Mouse (Mus musculus) intestine, embryonic 15.5 days (tissue): ENCODE data around the gene Slain1. TPM values are rescaled to one million over a fixed set of nuclear protein-coding genes. Genes with fewer than 3 reads are reported as not detected.

ENCODE experiments used
- ATAC-seq: fragments of 200-750 bp; cut with Nextera tagmentation; 2 replicates; pipeline ENCODE4 v1.8.0; 2017; ENCODE audit warnings: moderate TSS enrichment, moderate library complexity
- H3K27ac ChIP-seq: fragments of 300-500 bp; sonication (generic); 2 replicates; pipeline ENCODE4 v1.5.1; 2015; ENCODE audit warnings: mild to moderate bottlenecking, inconsistent platforms
- H3K27me3 ChIP-seq: fragments of 300-500 bp; sonication (generic); replicated peaks from 2 replicates; pipeline ENCODE4 v1.6.1; 2015; ENCODE audit warnings: inconsistent platforms
- H3K36me3 ChIP-seq: fragments of 300-500 bp; sonication (generic); 2 replicates; pipeline ENCODE4 v1.6.1; 2015; ENCODE audit warnings: inconsistent platforms
- H3K4me1 ChIP-seq: fragments of 300-500 bp; sonication (generic); replicated peaks from 2 replicates; pipeline ENCODE4 v1.6.1; 2015; ENCODE audit warnings: inconsistent platforms
- H3K4me2 ChIP-seq: fragments of 300-500 bp; sonication (generic); replicated peaks from 2 replicates; pipeline ENCODE4 v1.6.1; 2015; ENCODE audit warnings: mild to moderate bottlenecking, inconsistent platforms
- H3K4me3 ChIP-seq: fragments of 300-500 bp; sonication (generic); replicated peaks from 2 replicates; pipeline ENCODE4 v1.5.1; 2015; ENCODE audit warnings: inconsistent platforms
- H3K9ac ChIP-seq: fragments of 300-500 bp; sonication (generic); 2 replicates; pipeline ENCODE4 v1.6.1; 2015; ENCODE audit warnings: inconsistent platforms
- H3K9me3 ChIP-seq: fragments of 300-500 bp; sonication (generic); 2 replicates; pipeline ENCODE4 v1.6.1; 2016; ENCODE audit warnings: inconsistent platforms
- WGBS: fragments of 180-500 bp; shearing (Covaris S2); methylation state at CpG from one replicate; pipeline ENCODE4 v1.1.7; 2015; 5-methylcytosine and 5-hydroxymethylcytosine counted together
- polyA plus RNA-seq: library from polyadenylated mRNA; unstranded; fragments of >200 nt; fragmentation: Nextera tagmentation; extraction: Ambion mirVana; gene quantifications from 2 replicates; pipeline ENCODE4 v1.2.1, GENCODE M21; 2015

The Slain1 gene
- polyA plus RNA-seq, 1 experiment from 2014 or later: 2.5 TPM

DNA sequence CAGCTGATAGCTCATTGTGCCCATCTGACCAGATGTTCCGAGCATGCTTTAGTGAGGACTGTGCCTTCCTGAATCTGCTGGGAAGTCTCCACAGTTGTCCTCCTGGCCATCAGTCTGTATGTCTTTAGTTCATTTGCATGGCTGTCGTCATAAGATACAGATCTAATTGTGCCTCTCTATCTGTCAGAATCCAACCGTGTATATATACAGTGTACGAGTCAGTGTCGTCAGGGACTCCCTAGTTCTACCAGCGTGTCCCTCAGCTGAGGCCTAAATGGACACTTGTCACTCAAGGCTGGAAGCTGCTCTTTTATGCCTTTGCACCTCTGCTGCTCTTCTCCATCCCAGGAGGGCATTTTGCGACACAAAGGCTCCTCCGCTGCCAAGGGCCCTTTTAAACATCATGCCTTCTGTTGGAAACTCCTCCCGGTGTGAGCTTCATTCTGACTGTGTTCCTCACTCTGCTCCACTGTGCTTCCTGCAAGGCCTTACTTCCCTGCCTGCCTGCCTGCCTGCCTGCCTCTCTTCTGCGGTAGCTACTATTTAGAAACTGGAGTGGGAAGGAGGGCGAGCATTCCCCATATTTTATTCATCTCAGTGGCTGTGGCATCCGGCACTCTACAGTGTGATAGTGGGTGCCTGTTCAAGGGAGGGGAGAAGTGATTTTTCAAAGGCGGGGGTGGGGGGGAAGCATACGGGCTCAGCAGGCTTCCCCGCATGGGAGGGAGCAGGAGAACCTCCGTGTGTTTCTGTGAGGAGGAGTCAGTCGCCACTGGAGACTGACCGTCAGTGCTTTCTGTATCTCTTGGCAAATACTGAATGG is 29.6 kb downstream of the Slain1 start:
- Histone ChIP-seq H3K27me3 (no peaks in the 10 kb centered on the region), H3K36me3 (no peaks in the 10 kb centered on the region), H3K9me3 (no peaks in the 10 kb centered on the region), H3K4me2 (peak overlapping the region; percentile 44), H3K9ac (no peak overlapping the region), H3K27ac (no peak overlapping the region), H3K4me1 (peaks cover 3% of the 10 kb centered on the region; the same call in 1 of the 2 replicates), H3K4me3 (no peak overlapping the region)
- WGBS: 43% methylated on average over 18 of the region's 18 CpGs
- peak; percentile 39 for ATAC-seq

GRCm38 (mm10) chr14:103680285-103680819 is 30.3 kb downstream of the Slain1 start:
- Histone ChIP-seq H3K9ac (no peak overlapping the region), H3K4me1 (peaks cover 3% of the 10 kb centered on the region; the same call in 1 of the 2 replicates), H3K4me2 (peak overlapping the region; percentile 44), H3K27me3 (no peaks in the 10 kb centered on the region), H3K27ac (no peak overlapping the region), H3K9me3 (no peaks in the 10 kb centered on the region), H3K36me3 (no peaks in the 10 kb centered on the region), H3K4me3 (no peak overlapping the region)
- 51% methylated on average over 7 of the region's 7 CpGs for WGBS
- ATAC-seq: peak; percentile 53; the same call in 1 of the 2 replicates

DNA sequence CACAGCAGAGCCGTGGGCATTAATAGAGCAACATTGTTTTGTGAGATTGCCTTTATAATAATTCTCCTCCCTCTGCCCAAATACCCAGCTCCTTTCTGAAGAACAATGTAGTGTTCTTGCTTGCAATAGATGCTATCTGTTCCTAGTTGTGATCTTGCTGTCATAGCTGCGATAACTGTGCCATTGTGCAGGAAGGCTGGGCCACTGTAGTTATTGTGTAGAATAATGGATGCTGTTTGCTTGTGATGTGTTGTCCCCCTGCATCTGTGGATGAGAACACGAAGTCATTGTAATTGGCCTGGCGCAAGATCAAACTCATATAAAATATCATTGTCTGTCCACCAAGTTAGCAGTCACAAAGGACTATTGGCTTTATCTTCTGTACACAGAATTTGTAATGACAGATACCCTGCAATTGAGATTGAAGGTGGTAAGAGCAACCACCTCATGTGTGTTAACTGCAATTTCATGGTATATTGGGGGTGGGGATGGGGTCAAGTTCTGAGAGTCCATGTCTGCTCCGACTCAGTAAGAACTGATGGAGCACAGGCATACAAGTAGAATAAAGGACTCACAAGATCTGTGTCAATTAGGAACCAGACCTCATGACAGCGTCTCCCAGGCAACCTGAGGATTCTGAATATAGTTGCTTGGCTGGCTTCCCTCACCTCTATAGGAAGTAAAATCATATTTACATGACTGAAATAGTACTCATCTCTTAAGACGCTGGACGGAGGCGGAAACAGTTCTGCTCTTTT is 32.8 kb downstream of the Slain1 start:
- no peaks in the 10 kb centered on the region for H3K36me3 ChIP-seq
- 75% methylated on average over 9 of the region's 9 CpGs for WGBS
- ATAC-seq: no peak
- H3K27ac ChIP-seq: no peak overlapping the region
- H3K4me1 ChIP-seq: peaks cover 3% of the 10 kb centered on the region; the same call in 1 of the 2 replicates
- no peaks in the 10 kb centered on the region for H3K9me3 ChIP-seq
- H3K27me3 ChIP-seq: no peaks in the 10 kb centered on the region
- no peak overlapping the region for H3K4me2 ChIP-seq
- no peak overlapping the region for H3K9ac ChIP-seq
- H3K4me3 ChIP-seq: no peak overlapping the region

DNA sequence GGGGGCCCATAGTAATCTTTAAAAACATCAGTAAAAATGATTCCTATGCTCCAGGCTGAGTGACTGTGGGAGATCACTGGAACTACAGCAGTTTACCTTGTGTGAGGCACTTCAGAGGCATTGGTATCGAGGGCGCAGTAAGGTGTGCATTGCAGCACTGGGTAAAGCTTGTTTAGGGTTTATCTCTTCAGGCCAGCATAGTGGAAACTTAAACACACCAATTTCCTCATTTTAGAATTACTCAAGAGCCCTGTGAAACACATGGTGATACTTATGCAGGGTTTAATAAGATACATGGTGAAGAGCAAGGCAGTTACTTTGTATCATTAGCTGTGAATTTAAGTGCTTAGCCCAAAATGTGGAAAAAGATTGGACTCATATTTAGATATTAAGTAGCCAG is 37.0 kb downstream of the Slain1 start:
- no peak overlapping the region for H3K4me3 ChIP-seq
- H3K4me2 ChIP-seq: no peak overlapping the region
- no peak overlapping the region for H3K9ac ChIP-seq
- 92% methylated on average over 2 of the region's 2 CpGs for WGBS
- no peaks in the 10 kb centered on the region for H3K9me3 ChIP-seq
- H3K4me1 ChIP-seq: no peaks in the 10 kb centered on the region
- no peaks in the 10 kb centered on the region for H3K27me3 ChIP-seq
- ATAC-seq: no peak
- H3K36me3 ChIP-seq: no peaks in the 10 kb centered on the region
- no peak overlapping the region for H3K27ac ChIP-seq

- no peak for ATAC-seq
- no peaks in the 10 kb centered on the region for H3K27me3 ChIP-seq
- H3K36me3 ChIP-seq: no peaks in the 10 kb centered on the region
- H3K27ac ChIP-seq: no peak overlapping the region
- no peaks in the 10 kb centered on the region for H3K9me3 ChIP-seq
- H3K4me2 ChIP-seq: no peak overlapping the region
- 36% methylated on average over 1 of the region's 1 CpGs for WGBS
- no peak overlapping the region for H3K4me3 ChIP-seq
- H3K9ac ChIP-seq: no peak overlapping the region
- no peaks in the 10 kb centered on the region for H3K4me1 ChIP-seq
Measured at GRCm38 (mm10) chr14:103694295-103694694, 44.3 kb downstream of the Slain1 start.

DNA sequence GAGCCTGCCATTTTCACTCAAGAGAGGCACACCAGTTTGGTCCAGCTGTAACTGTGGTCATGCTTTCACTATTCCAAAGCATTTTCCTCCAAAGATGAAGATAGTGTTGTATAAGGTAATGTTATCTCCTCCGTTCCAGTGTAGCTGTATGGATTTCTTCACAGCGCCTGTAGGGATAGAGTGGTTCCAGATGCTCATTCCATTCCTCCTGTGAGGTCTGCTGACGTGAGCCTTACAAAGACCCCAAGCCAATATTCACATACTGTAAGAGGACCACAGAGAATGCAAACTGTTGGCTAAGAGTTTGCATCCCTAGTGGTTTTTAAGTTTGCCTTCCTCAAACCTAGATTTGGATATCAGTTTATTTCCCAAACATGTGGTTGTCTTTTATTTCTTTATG is 45.6 kb downstream of the Slain1 start:
- Histone ChIP-seq H3K9me3 (no peaks in the 10 kb centered on the region), H3K27me3 (no peaks in the 10 kb centered on the region), H3K27ac (no peak overlapping the region), H3K36me3 (no peaks in the 10 kb centered on the region), H3K4me3 (no peak overlapping the region), H3K9ac (no peak overlapping the region), H3K4me1 (no peaks in the 10 kb centered on the region), H3K4me2 (no peak overlapping the region)
- ATAC-seq: no peak
- WGBS: 72% methylated on average over 3 of the region's 3 CpGs

GRCm38 (mm10) chr14:103697101-103697500 is 47.1 kb downstream of the Slain1 start:
- no peak overlapping the region for H3K27ac ChIP-seq
- no peak overlapping the region for H3K9ac ChIP-seq
- no peaks in the 10 kb centered on the region for H3K4me1 ChIP-seq
- 86% methylated on average over 7 of the region's 7 CpGs for WGBS
- no peaks in the 10 kb centered on the region for H3K36me3 ChIP-seq
- H3K4me2 ChIP-seq: no peak overlapping the region
- no peaks in the 10 kb centered on the region for H3K27me3 ChIP-seq
- no peaks in the 10 kb centered on the region for H3K9me3 ChIP-seq
- H3K4me3 ChIP-seq: no peak overlapping the region
- ATAC-seq: no peak

DNA sequence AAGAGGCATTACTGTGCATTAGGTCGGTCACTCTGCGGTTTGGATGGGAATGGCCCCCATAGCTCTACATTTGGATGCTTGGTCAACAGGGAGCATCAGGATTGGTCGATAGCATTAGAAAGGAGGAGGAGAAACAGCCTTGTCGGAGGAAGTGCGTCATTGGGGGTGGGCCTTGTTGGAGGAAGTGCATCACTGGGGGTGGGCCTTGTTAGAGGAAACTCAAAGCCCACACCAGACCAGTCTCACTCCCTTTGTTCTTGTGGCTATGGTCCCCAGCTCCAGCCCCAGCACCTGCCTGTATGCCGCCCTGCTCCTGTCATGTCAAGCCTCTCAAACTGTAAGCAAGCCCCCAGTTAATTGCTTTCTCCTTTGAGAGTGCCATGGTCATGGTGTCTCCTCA is 49.3 kb downstream of the Slain1 start:
- no peak overlapping the region for H3K27ac ChIP-seq
- H3K36me3 ChIP-seq: no peaks in the 10 kb centered on the region
- H3K4me3 ChIP-seq: no peak overlapping the region
- no peaks in the 10 kb centered on the region for H3K27me3 ChIP-seq
- H3K9ac ChIP-seq: no peak overlapping the region
- WGBS: 90% methylated on average over 6 of the region's 6 CpGs
- no peaks in the 10 kb centered on the region for H3K4me1 ChIP-seq
- no peak overlapping the region for H3K4me2 ChIP-seq
- H3K9me3 ChIP-seq: no peaks in the 10 kb centered on the region
- no peak for ATAC-seq

GRCm38 (mm10) chr14:103702516-103702915 is 52.5 kb downstream of the Slain1 start:
- Histone ChIP-seq H3K36me3 (no peaks in the 10 kb centered on the region), H3K4me3 (no peak overlapping the region), H3K4me1 (no peaks in the 10 kb centered on the region), H3K27me3 (no peaks in the 10 kb centered on the region), H3K9me3 (no peaks in the 10 kb centered on the region), H3K27ac (no peak overlapping the region), H3K4me2 (no peak overlapping the region), H3K9ac (no peak overlapping the region)
- ATAC-seq: no peak
- WGBS: 90% methylated on average over 18 of the region's 18 CpGs

GRCm38 (mm10) chr14:103704771-103705170 is 54.7 kb downstream of the Slain1 start:
- H3K9ac ChIP-seq: no peak overlapping the region
- no peaks in the 10 kb centered on the region for H3K9me3 ChIP-seq
- H3K4me2 ChIP-seq: no peak overlapping the region
- no peaks in the 10 kb centered on the region for H3K4me1 ChIP-seq
- H3K4me3 ChIP-seq: no peak overlapping the region
- ATAC-seq: no peak
- no peak overlapping the region for H3K27ac ChIP-seq
- H3K36me3 ChIP-seq: no peaks in the 10 kb centered on the region
- 69% methylated on average over 13 of the region's 13 CpGs for WGBS
- no peaks in the 10 kb centered on the region for H3K27me3 ChIP-seq

DNA sequence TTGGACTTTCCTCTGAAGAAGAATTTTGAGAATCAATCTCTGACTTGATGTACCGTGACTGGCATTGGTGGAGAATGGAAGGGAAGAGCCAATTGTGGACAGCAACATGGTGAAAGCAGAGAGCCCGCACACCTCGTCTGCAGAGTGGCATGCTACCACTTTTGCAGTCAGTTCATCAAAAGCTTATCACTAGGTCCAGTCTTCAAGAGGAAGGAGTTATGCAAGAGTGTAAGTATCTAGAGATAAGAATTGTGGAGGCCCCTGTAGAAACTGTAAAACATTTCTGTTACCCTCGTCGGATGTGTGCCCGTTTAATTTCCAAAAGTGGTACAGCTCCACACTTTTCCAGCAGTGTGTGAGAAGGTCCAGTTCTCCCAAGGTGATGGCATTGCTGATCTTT is 56.3 kb downstream of the Slain1 start:
- 87% methylated on average over 6 of the region's 6 CpGs for WGBS
- H3K4me2 ChIP-seq: no peak overlapping the region

GRCm38 (mm10) chr14:103708601-103709000 is 58.6 kb downstream of the Slain1 start:
- Histone ChIP-seq H3K9me3 (no peaks in the 10 kb centered on the region), H3K4me3 (no peak overlapping the region), H3K36me3 (no peaks in the 10 kb centered on the region), H3K4me2 (no peak overlapping the region), H3K27me3 (no peaks in the 10 kb centered on the region), H3K27ac (no peak overlapping the region), H3K9ac (no peak overlapping the region), H3K4me1 (no peaks in the 10 kb centered on the region)
- no peak for ATAC-seq
- WGBS: 84% methylated on average over 2 of the region's 2 CpGs

More for the DNA sequence above, 56.3 kb downstream of the Slain1 start:
- no peak for ATAC-seq
- no peaks in the 10 kb centered on the region for H3K9me3 ChIP-seq
- no peak overlapping the region for H3K9ac ChIP-seq
- H3K4me1 ChIP-seq: no peaks in the 10 kb centered on the region
- H3K36me3 ChIP-seq: no peaks in the 10 kb centered on the region
- no peaks in the 10 kb centered on the region for H3K27me3 ChIP-seq
- no peak overlapping the region for H3K27ac ChIP-seq
- H3K4me3 ChIP-seq: no peak overlapping the region
